Mouse (Mus musculus): ENCODE measurements at regions not wholly inside any gene's neighbourhood (a gene's known extent, or its start where the extent isn't known, plus 50 kb on each side); places are given as distances from the start of the nearest gene placed in this dataset.

DNA sequence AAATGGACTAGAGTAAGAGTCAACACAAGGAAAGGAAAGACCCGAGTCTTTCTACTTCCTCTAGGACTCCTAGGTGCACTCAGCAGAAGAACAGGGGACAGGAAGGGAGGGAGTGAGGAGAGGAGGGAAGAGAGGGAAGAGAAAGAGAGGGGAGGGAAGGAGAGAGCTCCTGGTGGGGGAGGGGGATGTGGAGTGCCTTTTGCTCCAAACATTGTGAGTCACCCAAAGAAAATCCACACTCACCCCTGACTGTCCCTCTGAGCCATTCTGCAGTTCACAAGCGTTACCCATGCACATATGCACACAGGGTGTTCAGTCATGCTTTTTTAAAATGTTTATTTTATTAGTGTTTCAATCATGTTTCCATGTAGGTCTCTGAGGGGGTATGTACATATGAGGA, 65.5 kb upstream of the Fam3c start:
- WGBS = 54% methylated on average over 2 of the region's 2 CpGs
- no peak for ATAC-seq (ENCODE audit: insufficient read depth, low read depth)
- no peak for DNase-seq (ENCODE audit: low spot score)

DNA sequence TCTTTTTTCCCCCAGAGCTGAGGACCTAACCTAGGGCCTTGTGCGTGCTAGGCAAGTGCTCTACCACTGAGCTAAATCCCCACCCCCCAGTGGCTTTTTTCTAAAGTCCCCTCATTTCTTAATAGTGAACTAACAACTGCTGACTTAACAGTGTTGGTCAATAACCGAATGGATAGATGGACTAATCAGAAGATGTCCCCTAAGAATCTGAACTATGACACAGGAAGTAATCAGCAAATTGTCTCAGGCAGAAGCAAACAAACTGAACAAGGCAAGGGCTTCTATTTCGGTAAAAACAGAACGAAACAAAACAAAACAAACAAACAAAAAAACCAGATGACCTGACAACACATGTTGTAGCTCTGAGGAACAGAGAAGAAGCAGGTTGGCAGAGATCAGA, 62.2 kb upstream of the Fam3c start:
- no peak for DNase-seq (ENCODE audit: low spot score)
- TF ChIP-seq EP300 (IDR thresholded peaks at IDR 0.05; ENCODE audit: low read depth) = no peak
- TF ChIP-seq CTCF (IDR thresholded peaks at IDR 0.05; ENCODE audit: low read depth) = no peak
- no peak overlapping the region for H3K4me2 ChIP-seq (ENCODE audit: low read depth, low read length)
- H3K9ac ChIP-seq (replicated peaks; ENCODE audit: low read depth, low read length) = no peak overlapping the region
- 70% methylated on average over 4 of the region's 4 CpGs for WGBS
- H3K27ac ChIP-seq (ENCODE audit: low read depth) = no peak overlapping the region
- H3K4me1 ChIP-seq (ENCODE audit: control insufficient read depth, insufficient read depth) = no peaks in the 10 kb centered on the region
- H3K36me3 ChIP-seq (replicated peaks; ENCODE audit: control insufficient read depth, insufficient read depth, low read length) = no peaks in the 10 kb centered on the region
- no peak for ATAC-seq (ENCODE audit: insufficient read depth, low read depth)
- H3K4me3 ChIP-seq (ENCODE audit: low read depth, low read length) = no peak overlapping the region
- H3K27me3 ChIP-seq (ENCODE audit: control insufficient read depth, insufficient read depth, low read length) = no peaks in the 10 kb centered on the region
- H3K9me3 ChIP-seq (replicated peaks; ENCODE audit: control insufficient read depth, low read length) = no peaks in the 10 kb centered on the region

More for the DNA sequence above, 65.5 kb upstream of the Fam3c start:
- no peaks in the 10 kb centered on the region for H3K9me3 ChIP-seq (replicated peaks; ENCODE audit: control insufficient read depth, low read length)
- no peak overlapping the region for H3K27ac ChIP-seq (ENCODE audit: low read depth)
- no peak overlapping the region for H3K4me3 ChIP-seq (ENCODE audit: low read depth, low read length)
- H3K9ac ChIP-seq (replicated peaks; ENCODE audit: low read depth, low read length) = no peak overlapping the region
- H3K4me1 ChIP-seq (ENCODE audit: control insufficient read depth, insufficient read depth) = no peaks in the 10 kb centered on the region
- H3K27me3 ChIP-seq (ENCODE audit: control insufficient read depth, insufficient read depth, low read length) = no peaks in the 10 kb centered on the region
- TF ChIP-seq EP300 (IDR thresholded peaks at IDR 0.05; ENCODE audit: low read depth) (no peak), CTCF (IDR thresholded peaks at IDR 0.05; ENCODE audit: low read depth) (no peak)
- H3K4me2 ChIP-seq (ENCODE audit: low read depth, low read length) = no peak overlapping the region
- no peaks in the 10 kb centered on the region for H3K36me3 ChIP-seq (replicated peaks; ENCODE audit: control insufficient read depth, insufficient read depth, low read length)

DNA sequence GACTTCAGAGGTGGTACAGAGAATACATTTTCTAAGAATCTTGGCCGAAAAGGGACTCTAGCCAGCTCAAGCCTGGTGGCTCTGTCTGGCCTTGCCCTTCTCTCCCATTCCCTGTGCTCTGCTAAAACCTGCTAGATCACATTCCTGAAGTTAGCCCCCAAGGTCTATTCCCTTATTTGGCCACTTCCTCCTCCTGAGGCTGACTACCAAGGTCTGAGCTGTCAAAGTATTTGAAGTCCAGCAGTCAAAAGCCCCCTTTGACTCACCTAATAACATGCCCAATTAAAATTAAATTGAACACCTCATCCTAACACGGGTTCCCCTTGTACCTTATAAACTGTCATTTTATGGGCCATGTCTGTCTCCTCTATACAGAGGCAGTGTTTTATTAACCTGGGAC, 61.1 kb upstream of the Fam3c start:
- H3K36me3 ChIP-seq (replicated peaks; ENCODE audit: control insufficient read depth, insufficient read depth, low read length) = no peaks in the 10 kb centered on the region
- 68% methylated on average over 2 of the region's 2 CpGs for WGBS
- no peak overlapping the region for H3K4me2 ChIP-seq (ENCODE audit: low read depth, low read length)
- no peak for TF ChIP-seq EP300 (IDR thresholded peaks at IDR 0.05; ENCODE audit: low read depth)
- TF ChIP-seq CTCF (IDR thresholded peaks at IDR 0.05; ENCODE audit: low read depth) = no peak
- H3K27ac ChIP-seq (ENCODE audit: low read depth) = no peak overlapping the region
- H3K9me3 ChIP-seq (replicated peaks; ENCODE audit: control insufficient read depth, low read length) = no peaks in the 10 kb centered on the region
- no peak overlapping the region for H3K4me3 ChIP-seq (ENCODE audit: low read depth, low read length)
- no peaks in the 10 kb centered on the region for H3K27me3 ChIP-seq (ENCODE audit: control insufficient read depth, insufficient read depth, low read length)
- no peak overlapping the region for H3K9ac ChIP-seq (replicated peaks; ENCODE audit: low read depth, low read length)
- H3K4me1 ChIP-seq (ENCODE audit: control insufficient read depth, insufficient read depth) = no peaks in the 10 kb centered on the region
- DNase-seq (ENCODE audit: low spot score) (no peak), ATAC-seq (ENCODE audit: insufficient read depth, low read depth) (no peak)

- no peak for ATAC-seq (ENCODE audit: insufficient read depth, low read depth)
- Histone ChIP-seq H3K4me3 (ENCODE audit: low read depth, low read length) (no peak overlapping the region), H3K4me2 (ENCODE audit: low read depth, low read length) (no peak overlapping the region), H3K27ac (ENCODE audit: low read depth) (no peak overlapping the region), H3K4me1 (ENCODE audit: control insufficient read depth, insufficient read depth) (no peaks in the 10 kb centered on the region), H3K9ac (replicated peaks; ENCODE audit: low read depth, low read length) (no peak overlapping the region), H3K9me3 (replicated peaks; ENCODE audit: control insufficient read depth, low read length) (no peaks in the 10 kb centered on the region), H3K27me3 (ENCODE audit: control insufficient read depth, insufficient read depth, low read length) (no peaks in the 10 kb centered on the region), H3K36me3 (replicated peaks; ENCODE audit: control insufficient read depth, insufficient read depth, low read length) (no peaks in the 10 kb centered on the region)
- TF ChIP-seq EP300 (IDR thresholded peaks at IDR 0.05; ENCODE audit: low read depth) (no peak), CTCF (IDR thresholded peaks at IDR 0.05; ENCODE audit: low read depth) (no peak)
- no peak for DNase-seq (ENCODE audit: low spot score)
- WGBS = 80% methylated on average over 2 of the region's 2 CpGs
Observed at GRCm38 (mm10) chr6:22411796-22412195, 55.8 kb upstream of the Fam3c start.

DNA sequence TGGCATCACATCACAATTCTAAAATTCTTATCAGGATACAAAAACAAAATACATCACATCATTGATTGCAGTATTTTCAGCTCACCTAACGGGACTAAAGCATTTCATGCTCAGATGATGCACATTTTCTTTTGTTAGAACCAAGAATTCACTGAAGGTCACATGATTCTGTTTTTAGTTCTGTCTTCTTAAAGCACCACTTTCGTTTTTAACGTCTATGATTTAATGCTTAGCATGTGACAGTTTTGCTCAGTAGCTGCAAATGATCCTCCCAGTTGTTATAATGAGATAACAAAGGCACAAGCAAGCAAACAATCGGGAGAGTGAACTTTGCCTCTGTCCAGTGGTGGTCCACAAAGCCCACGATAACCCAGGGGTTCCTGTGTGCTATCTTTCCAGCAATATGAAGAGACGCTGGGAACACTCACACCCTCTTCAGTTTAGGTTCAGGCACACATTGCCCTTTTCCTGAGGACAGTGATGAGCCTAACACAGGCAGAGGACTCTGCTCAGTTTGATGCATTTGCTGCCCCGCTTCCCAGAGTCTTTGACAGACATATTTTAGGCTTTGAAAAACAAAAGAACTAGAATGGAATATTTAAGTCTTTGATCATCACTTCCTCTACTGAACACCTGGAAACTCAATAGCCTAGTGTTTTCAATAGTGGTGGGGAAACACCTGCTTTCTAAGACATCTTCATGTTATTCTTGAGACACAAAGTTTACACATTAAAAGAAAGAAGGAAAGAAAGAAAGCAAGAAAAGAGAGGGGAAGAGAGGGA, 53.0 kb upstream of the Fam3c start:
- no peak overlapping the region for H3K27ac ChIP-seq (ENCODE audit: low read depth)
- no peak overlapping the region for H3K4me2 ChIP-seq (ENCODE audit: low read depth, low read length)
- no peak overlapping the region for H3K4me3 ChIP-seq (ENCODE audit: low read depth, low read length)
- H3K36me3 ChIP-seq (replicated peaks; ENCODE audit: control insufficient read depth, insufficient read depth, low read length) = no peaks in the 10 kb centered on the region
- no peak for DNase-seq (ENCODE audit: low spot score)
- H3K4me1 ChIP-seq (ENCODE audit: control insufficient read depth, insufficient read depth) = no peaks in the 10 kb centered on the region
- no peaks in the 10 kb centered on the region for H3K9me3 ChIP-seq (replicated peaks; ENCODE audit: control insufficient read depth, low read length)
- TF ChIP-seq CTCF (IDR thresholded peaks at IDR 0.05; ENCODE audit: low read depth) = no peak
- no peak for TF ChIP-seq EP300 (IDR thresholded peaks at IDR 0.05; ENCODE audit: low read depth)
- H3K27me3 ChIP-seq (ENCODE audit: control insufficient read depth, insufficient read depth, low read length) = no peaks in the 10 kb centered on the region
- ATAC-seq (ENCODE audit: insufficient read depth, low read depth) = no peak
- no peak overlapping the region; the same call in 1 of the 2 replicates for H3K9ac ChIP-seq (replicated peaks; ENCODE audit: low read depth, low read length)
- 47% methylated on average over 7 of the region's 7 CpGs for whole genome bisulfite sequencing

Measured in heart, postnatal 0 days (tissue).